In genomic region chr2:119325568-119326143, GRCm38 (mm10) we compare ENCODE assay signal across 8 mouse cellular contexts. TPM values are rescaled to one million over a fixed set of nuclear protein-coding genes. Genes with fewer than 3 reads are reported as not detected.
DNase-seq lines count a peak whose midpoint lies in the region; ATAC-seq and TF ChIP-seq lines count a peak whose summit lies in the region.

TSS of gene Dll4 (plus strand) at chr2:119325784.

- peaks cover 59% of the 10 kb centered on the region for H3K27me3 ChIP-seq in intestine, embryonic 15.5 days (replicated peaks)
- H3K27me3 ChIP-seq in liver, embryonic 16.5 days (ENCODE audit: control insufficient read depth, insufficient read depth, low read depth, low read length), result peaks cover 87% of the 10 kb centered on the region
- H3K27me3 ChIP-seq in neural tube, embryonic 14.5 days (ENCODE audit: control insufficient read depth, insufficient read depth, low read length), result peaks cover 62% of the 10 kb centered on the region

- peak within 1 kb of the TSS; percentile 56 for H3K9ac ChIP-seq in intestine, embryonic 15.5 days
- no peak within 1 kb of the TSS; the same call in 1 of the 2 replicates for H3K9ac ChIP-seq in liver, embryonic 16.5 days (ENCODE audit: low read depth, low read length)
- peak within 1 kb of the TSS; percentile 42 for H3K9ac ChIP-seq in neural tube, embryonic 14.5 days (replicated peaks; ENCODE audit: low read depth, low read length)

- DNase-seq in layer of hippocampus, adult 2 months (ENCODE audit: low spot score in 2 of 2), result no peak
- no peak for DNase-seq in layer of hippocampus, adult 18-20 months (ENCODE audit: low spot score in 2 of 2)
- peak; percentile 56 for DNase-seq in adrenal gland, postnatal 25 days
- DNase-seq in left cerebral cortex, adult 8-10 months (ENCODE audit: low spot score in 2 of 2), result no peak

- WGBS in intestine, embryonic 15.5 days, result 1% methylated on average over 33 of the region's 33 CpGs
- 1% methylated on average over 33 of the region's 33 CpGs for WGBS in liver, embryonic 16.5 days (ENCODE audit: insufficient replicate concordance)
- under 1% methylated on average over 33 of the region's 33 CpGs for WGBS in neural tube, embryonic 14.5 days

- H3K36me3 ChIP-seq in intestine, embryonic 15.5 days, result no peaks in the 10 kb centered on the region
- H3K36me3 ChIP-seq in liver, embryonic 16.5 days (ENCODE audit: control insufficient read depth, insufficient read depth), result no peaks in the 10 kb centered on the region
- no peaks in the 10 kb centered on the region for H3K36me3 ChIP-seq in neural tube, embryonic 14.5 days (ENCODE audit: control insufficient read depth, insufficient read depth, low read length)

- peak; percentile 63 for TF ChIP-seq CTCF in layer of hippocampus, adult 2 months (conservative IDR thresholded peaks at IDR 0.05)

- ATAC-seq in granulocyte monocyte progenitor cell, adult 5-6 weeks (replicated peaks; ENCODE audit: poor library complexity, severe bottlenecking), result peak; percentile 55
- peak; percentile 55 for ATAC-seq in intestine, embryonic 15.5 days
- peak; percentile 38 for ATAC-seq in liver, embryonic 16.5 days (ENCODE audit: low read depth)
- peak; percentile 2; the same call in 1 of the 2 replicates for ATAC-seq in neural tube, embryonic 14.5 days (ENCODE audit: low read depth)

- H3K27ac ChIP-seq in layer of hippocampus, adult 2 months, result peak within 1 kb of the TSS; percentile 49
- H3K27ac ChIP-seq in intestine, embryonic 15.5 days, result peak within 1 kb of the TSS; percentile 36
- H3K27ac ChIP-seq in liver, embryonic 16.5 days (ENCODE audit: low read length), result no peak within 1 kb of the TSS
- no peak within 1 kb of the TSS for H3K27ac ChIP-seq in neural tube, embryonic 14.5 days (ENCODE audit: low read depth, low read length)

- peak within 1 kb of the TSS; percentile 100 for H3K4me2 ChIP-seq in intestine, embryonic 15.5 days (replicated peaks)
- peak within 1 kb of the TSS; percentile 56 for H3K4me2 ChIP-seq in liver, embryonic 16.5 days (ENCODE audit: low read depth, low read length)
- H3K4me2 ChIP-seq in neural tube, embryonic 14.5 days (ENCODE audit: low read depth, low read length), result peak within 1 kb of the TSS; percentile 83

- H3K9me3 ChIP-seq in intestine, embryonic 15.5 days, result no peaks in the 10 kb centered on the region
- no peaks in the 10 kb centered on the region for H3K9me3 ChIP-seq in liver, embryonic 16.5 days (replicated peaks; ENCODE audit: control insufficient read depth, low read length)
- no peaks in the 10 kb centered on the region for H3K9me3 ChIP-seq in neural tube, embryonic 14.5 days (ENCODE audit: control insufficient read depth, low read length)

- peak within 1 kb of the TSS; percentile 58 for H3K4me3 ChIP-seq in layer of hippocampus, adult 2 months
- peak within 1 kb of the TSS; percentile 58 for H3K4me3 ChIP-seq in intestine, embryonic 15.5 days (replicated peaks)
- H3K4me3 ChIP-seq in liver, embryonic 16.5 days (ENCODE audit: low read depth, low read length), result peak within 1 kb of the TSS; percentile 50
- H3K4me3 ChIP-seq in neural tube, embryonic 14.5 days (ENCODE audit: low read depth, low read length), result peak within 1 kb of the TSS; percentile 42

- H3K4me1 ChIP-seq in intestine, embryonic 15.5 days (replicated peaks), result peaks cover 61% of the 10 kb centered on the region
- H3K4me1 ChIP-seq in liver, embryonic 16.5 days (ENCODE audit: control insufficient read depth, low read depth, low read length), result peaks cover 54% of the 10 kb centered on the region
- H3K4me1 ChIP-seq in neural tube, embryonic 14.5 days (ENCODE audit: control insufficient read depth, insufficient read depth, low read length), result peaks cover 46% of the 10 kb centered on the region

RNA-seq across cellular contexts. Expression of gene Dll4, which starts in this region (rescaled TPM):
- 1 to 10 TPM; 2.4 to 2.9 TPM for total RNA-seq in layer of hippocampus, adult 2 months (2021)
- 1 to 10 TPM; 2.0 to 2.8 TPM for total RNA-seq in layer of hippocampus, adult 18-20 months (2021)
- 8.0 and 12.9 TPM in 2 replicates for total RNA-seq in adrenal gland, postnatal 25 days (2021)
- total RNA-seq in granulocyte monocyte progenitor cell, adult 5-6 weeks (2014; fragmentation: Nextera tagmentation), result not detected in 2 replicates
- total RNA-seq in granulocyte monocyte progenitor cell, adult 5-6 weeks (2017), result not detected in 2 replicates
- 8.3 and 8.4 TPM in 2 replicates for polyA plus RNA-seq in intestine, embryonic 15.5 days (2015; fragmentation: Nextera tagmentation; extraction: Ambion mirVana)
- polyA plus RNA-seq in liver, embryonic 16.5 days (2015; fragmentation: Nextera tagmentation; extraction: Ambion mirVana), result 2.0 and 2.1 TPM in 2 replicates
- polyA plus RNA-seq in neural tube, embryonic 14.5 days (2014; fragmentation: Nextera tagmentation; extraction: Ambion mirVana), result 2.1 and 2.7 TPM in 2 replicates
- 1 to 10 TPM; 2.0 to 3.9 (median 3.0) TPM for total RNA-seq in left cerebral cortex, adult 8-10 months (2022)

Comparison
In these comparisons a context has a peak if more than half of its experiments do, and no peak if none do; other contexts are left out.
1. Peak in ATAC-seq in granulocyte monocyte progenitor cell, adult 5-6 weeks; RNA of the gene not detected or under 1 TPM.
2. H3K27ac ChIP-seq: peak in layer of hippocampus, adult 2 months (single experiment) and intestine, embryonic 15.5 days (single experiment); none in liver, embryonic 16.5 days (single experiment) and neural tube, embryonic 14.5 days (single experiment).
3. ATAC-seq: peak in every context shown above with its lines; median percentile 55 in granulocyte monocyte progenitor cell, adult 5-6 weeks; 55 in intestine, embryonic 15.5 days; 38 in liver, embryonic 16.5 days; 2 in neural tube, embryonic 14.5 days.
4. Peak in every context shown above with its lines, with median percentiles within 50 percentile points of each other: H3K4me3 ChIP-seq and H3K4me2 ChIP-seq.